In genomic region chr17:29430806-29431205, GRCm38 (mm10) we compare ENCODE assay signal across 24 mouse cellular contexts. TPM values are rescaled to one million over a fixed set of nuclear protein-coding genes. Genes with fewer than 3 reads are reported as not detected.
DNase-seq lines count a peak whose midpoint lies in the region; ATAC-seq and TF ChIP-seq lines count a peak whose summit lies in the region.
"Had no signal": no experiment of that assay in that cellular context is flagged by ENCODE, and none has a peak within 500 bp of the region (broad histone marks: within the 10 kb centered on the region; RNA-seq: fewer than 3 reads in every experiment).

No protein-coding gene starts in this region.

- no peak overlapping the region for H3K4me2 ChIP-seq in liver, embryonic 14.5 days (ENCODE audit: low read depth)
- no peak overlapping the region for H3K4me2 ChIP-seq in liver, embryonic 11.5 days
- H3K4me2 ChIP-seq: forebrain, embryonic 13.5 days; heart, embryonic 15.5 days; intestine, embryonic 15.5 days; limb, embryonic 15.5 days; neural tube, embryonic 12.5 days had no signal

- H3K9me3 ChIP-seq in liver, embryonic 14.5 days (ENCODE audit: control insufficient read depth, low read length): no peaks in the 10 kb centered on the region
- H3K9me3 ChIP-seq in liver, embryonic 11.5 days (ENCODE audit: control insufficient read depth, low read length): no peaks in the 10 kb centered on the region
- H3K9me3 ChIP-seq: forebrain, embryonic 13.5 days; heart, embryonic 15.5 days; intestine, embryonic 15.5 days; limb, embryonic 15.5 days; neural tube, embryonic 12.5 days had no signal

- H3K27ac ChIP-seq in liver, embryonic 14.5 days: no peak overlapping the region
- H3K27ac ChIP-seq in liver, embryonic 11.5 days (ENCODE audit: low read depth, low read length): no peak overlapping the region; the same call in 1 of the 2 replicates
- H3K27ac ChIP-seq: forebrain, embryonic 13.5 days; heart, embryonic 15.5 days; intestine, embryonic 15.5 days; limb, embryonic 15.5 days; neural tube, embryonic 12.5 days had no signal

- WGBS in liver, embryonic 14.5 days (ENCODE audit: insufficient replicate concordance): 82% methylated on average over 6 of the region's 6 CpGs
- 92% methylated on average over 6 of the region's 6 CpGs for WGBS in liver, embryonic 11.5 days

- H3K9ac ChIP-seq in liver, embryonic 14.5 days (replicated peaks): no peak overlapping the region
- no peak overlapping the region for H3K9ac ChIP-seq in liver, embryonic 11.5 days (ENCODE audit: low read depth, low read length)
- H3K9ac ChIP-seq: forebrain, embryonic 13.5 days; heart, embryonic 15.5 days; intestine, embryonic 15.5 days; limb, embryonic 15.5 days; neural tube, embryonic 12.5 days had no signal

- DNase-seq in liver, embryonic 14.5 days (ENCODE audit: low read depth in 3 of 3, low spot score in 3 of 3): no peak
- no peak for DNase-seq in liver, embryonic 11.5 days (ENCODE audit: low spot score)
- peak; percentile 30 for DNase-seq in thymus, postnatal 4 days
- no peak for DNase-seq in thymus, postnatal 36 days
- peak; percentile 27 for DNase-seq in T-cell, adult 2 months (ENCODE audit: low spot score)
- DNase-seq in embryo, embryonic 9.5 days (ENCODE audit: extremely low spot score): no peak
- DNase-seq: adrenal gland, postnatal 14 days; cerebellum, adult 8-10 months; cerebellum, postnatal 36 days; embryo, embryonic 11 days; gastrocnemius, postnatal 36 days; heart, postnatal 4 days; left cerebral cortex, postnatal 4 days; lung, adult 18-20 months; lung, postnatal 4 days; right cerebral cortex, postnatal 14 days; thymus, postnatal 14 days had no signal

- no peaks in the 10 kb centered on the region for H3K36me3 ChIP-seq in liver, embryonic 14.5 days (replicated peaks; ENCODE audit: control insufficient read depth, insufficient read depth, low read depth)
- H3K36me3 ChIP-seq in liver, embryonic 11.5 days (ENCODE audit: control insufficient read depth, insufficient read depth, low read length): no peaks in the 10 kb centered on the region
- H3K36me3 ChIP-seq: heart, embryonic 15.5 days; intestine, embryonic 15.5 days; limb, embryonic 15.5 days; neural tube, embryonic 12.5 days had no signal

- no peak for ATAC-seq in liver, embryonic 14.5 days (ENCODE audit: insufficient read depth)
- ATAC-seq in liver, embryonic 11.5 days (replicated peaks; ENCODE audit: low FRiP score): no peak
- no peak for ATAC-seq in granulocyte monocyte progenitor cell, adult 5-6 weeks (replicated peaks; ENCODE audit: poor library complexity, severe bottlenecking)
- ATAC-seq: forebrain, embryonic 13.5 days; hindbrain, embryonic 16.5 days had no signal

- peak; percentile 46 for TF ChIP-seq CTCF in liver, embryonic 14.5 days (IDR thresholded peaks at IDR 0.05; ENCODE audit: low read depth)

- H3K27me3 ChIP-seq in liver, embryonic 14.5 days (ENCODE audit: control insufficient read depth, insufficient read depth, low read length): no peaks in the 10 kb centered on the region; the same call in 1 of the 2 replicates
- H3K27me3 ChIP-seq in liver, embryonic 11.5 days (replicated peaks; ENCODE audit: control insufficient read depth, insufficient read depth, low read length): no peaks in the 10 kb centered on the region
- H3K27me3 ChIP-seq: forebrain, embryonic 13.5 days; heart, embryonic 15.5 days; intestine, embryonic 15.5 days; limb, embryonic 15.5 days; neural tube, embryonic 12.5 days had no signal

- H3K4me1 ChIP-seq in liver, embryonic 14.5 days (replicated peaks; ENCODE audit: control insufficient read depth in 2 of 2, insufficient read depth in 2 of 2, low read length in 1 of 2): peaks cover 38 to 52% of the 10 kb centered on the region in 2 experiments
- peaks cover 46% of the 10 kb centered on the region for H3K4me1 ChIP-seq in liver, embryonic 11.5 days (replicated peaks; ENCODE audit: control insufficient read depth, insufficient read depth, low read length)
- H3K4me1 ChIP-seq: forebrain, embryonic 13.5 days had no signal

- TF ChIP-seq EP300 in liver, embryonic 14.5 days (IDR thresholded peaks at IDR 0.05; ENCODE audit: low read depth): no peak

- no peak overlapping the region for H3K4me3 ChIP-seq in liver, embryonic 14.5 days (ENCODE audit: insufficient read depth in 1 of 2, low read depth in 2 of 2, low read length in 2 of 2)
- no peak overlapping the region for H3K4me3 ChIP-seq in liver, embryonic 11.5 days (ENCODE audit: low read depth, low read length)
- H3K4me3 ChIP-seq: forebrain, embryonic 13.5 days; heart, embryonic 15.5 days; intestine, embryonic 15.5 days; limb, embryonic 15.5 days; neural tube, embryonic 12.5 days had no signal

RNA-seq across cellular contexts. Expression of gene Pim1, which starts 59.7 kb away (rescaled TPM):
- 61.4 and 64.5 TPM in 2 replicates for polyA plus RNA-seq in liver, embryonic 14.5 days (2012; rRNA removed)
- polyA plus RNA-seq in liver, embryonic 14.5 days (2014; fragmentation: Nextera tagmentation; extraction: Ambion mirVana): 60.4 and 69.9 TPM in 2 replicates
- polyA plus RNA-seq in liver, embryonic 11.5 days (2014; fragmentation: Nextera tagmentation; extraction: Ambion mirVana): 41.6 and 47.0 TPM in 2 replicates
- 33.0 and 59.6 TPM in 2 replicates for total RNA-seq in granulocyte monocyte progenitor cell, adult 5-6 weeks (2014; fragmentation: Nextera tagmentation)
- 89.9 and 94.0 TPM in 2 replicates for total RNA-seq in granulocyte monocyte progenitor cell, adult 5-6 weeks (2017)

Comparison
In these comparisons a context has a peak if more than half of its experiments do, and no peak if none do; other contexts are left out.
1. DNase-seq: peak in thymus, postnatal 4 days (single experiment) and T-cell, adult 2 months (single experiment); none in liver, embryonic 14.5 days (0 of 3), liver, embryonic 11.5 days (single experiment), thymus, postnatal 36 days (0 of 2) and embryo, embryonic 9.5 days (single experiment).